Comparison of ENCODE assay signal across 26 mouse cellular contexts in the genomic region with DNA sequence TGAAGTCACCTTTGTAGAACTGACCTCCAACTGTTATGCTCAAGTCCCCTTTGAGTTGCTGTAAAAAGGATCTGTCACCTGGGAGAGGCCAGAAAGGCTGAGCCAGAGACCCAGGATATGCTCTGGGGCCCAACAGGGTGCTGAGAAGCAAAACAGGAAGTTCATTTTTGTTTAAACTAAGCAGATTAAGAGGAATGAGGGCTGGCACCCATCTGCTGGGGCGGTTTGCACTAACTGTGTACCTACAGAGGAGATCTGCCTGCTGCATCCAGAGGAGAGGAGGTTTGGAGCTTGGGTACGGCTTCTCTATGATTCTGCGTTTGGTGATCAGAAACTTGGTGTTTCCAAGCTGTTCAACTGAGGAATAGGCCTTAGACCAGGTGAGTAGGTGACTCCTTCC. TPM values are rescaled to one million over a fixed set of nuclear protein-coding genes. Genes with fewer than 3 reads are reported as not detected.
DNase-seq lines count a peak whose midpoint lies in the region; ATAC-seq and TF ChIP-seq lines count a peak whose summit lies in the region.
"Had no signal": no experiment of that assay in that cellular context is flagged by ENCODE, and none has a peak within 500 bp of the region (broad histone marks: within the 10 kb centered on the region; RNA-seq: fewer than 3 reads in every experiment).

No protein-coding gene starts in this region.

- no peak overlapping the region for H3K9ac ChIP-seq in midbrain, embryonic 11.5 days (ENCODE audit: low read length)
- H3K9ac ChIP-seq: heart, embryonic 13.5 days; hindbrain, embryonic 14.5 days; midbrain, embryonic 13.5 days had no signal

- H3K36me3 ChIP-seq in midbrain, embryonic 11.5 days (ENCODE audit: control insufficient read depth, insufficient read depth, low read length): no peaks in the 10 kb centered on the region
- no peaks in the 10 kb centered on the region for H3K36me3 ChIP-seq in midbrain, embryonic 10.5 days
- H3K36me3 ChIP-seq: embryonic facial prominence, embryonic 10.5 days; G1E; heart, embryonic 13.5 days; limb, embryonic 10.5 days; midbrain, embryonic 13.5 days had no signal

- H3K4me1 ChIP-seq in midbrain, embryonic 11.5 days (ENCODE audit: control insufficient read depth, insufficient read depth, low read length): no peaks in the 10 kb centered on the region
- peaks cover 14% of the 10 kb centered on the region for H3K4me1 ChIP-seq in midbrain, embryonic 10.5 days
- H3K4me1 ChIP-seq in bone marrow, adult 2 months (ENCODE audit: control insufficient read depth, insufficient read depth, low read length): no peaks in the 10 kb centered on the region
- H3K4me1 ChIP-seq: heart, embryonic 13.5 days; limb, embryonic 10.5 days had no signal

- no peaks in the 10 kb centered on the region for H3K27me3 ChIP-seq in midbrain, embryonic 11.5 days (ENCODE audit: control insufficient read depth, insufficient read depth, low read length)
- peaks cover 10% of the 10 kb centered on the region; the same call in 1 of the 2 replicates for H3K27me3 ChIP-seq in midbrain, embryonic 10.5 days (ENCODE audit: low read depth, poor library complexity, severe bottlenecking)
- H3K27me3 ChIP-seq: midbrain, embryonic 13.5 days had no signal

- peak; percentile 56 for DNase-seq in midbrain, embryonic 11.5 days (ENCODE audit: low spot score, missing footprints)
- DNase-seq in midbrain, embryonic 10.5 days (ENCODE audit: low spot score): no peak
- peak; percentile 60 for DNase-seq in CD4-positive, CD25-positive, alpha-beta regulatory T cell, adult 2 months (ENCODE audit: low read depth, low spot score)
- peak; percentile 72 for DNase-seq in thymus, postnatal 14 days
- no peak for DNase-seq in layer of hippocampus, postnatal 25 days (ENCODE audit: extremely low spot score in 1 of 2, low spot score in 1 of 2)
- DNase-seq in cerebellum, adult 11 months: no peak
- DNase-seq in layer of hippocampus, postnatal 14 days (ENCODE audit: low spot score in 2 of 2): no peak
- DNase-seq: adrenal gland, postnatal 36 days; B cell, adult 2 months; cerebellum, adult 8-10 months; gastrocnemius, adult 2 months; lung, adult 18-20 months; spleen, adult 18-20 months had no signal

- no peak for TF ChIP-seq POLR2A in bone marrow, adult 2 months (IDR thresholded peaks at IDR 0.05; ENCODE audit: borderline replicate concordance, control insufficient read depth, low read depth, low read length)

- 76% methylated on average over 3 of the region's 3 CpGs for WGBS in midbrain, embryonic 11.5 days
- WGBS in midbrain, embryonic 10.5 days: 76% methylated on average over 3 of the region's 3 CpGs
- WGBS in bone marrow, adult 2 months: 58% methylated on average over 3 of the region's 3 CpGs

- TF ChIP-seq CTCF in bone marrow, adult 2 months (IDR thresholded peaks at IDR 0.05; ENCODE audit: control insufficient read depth, insufficient read depth, low read length): no peak

- ATAC-seq in midbrain, embryonic 11.5 days (ENCODE audit: low FRiP score): no peak
- ATAC-seq: intestine, postnatal 0 days; midbrain, embryonic 13.5 days had no signal

- H3K9me3 ChIP-seq in midbrain, embryonic 11.5 days (ENCODE audit: control insufficient read depth, low read length): no peaks in the 10 kb centered on the region
- no peaks in the 10 kb centered on the region for H3K9me3 ChIP-seq in midbrain, embryonic 10.5 days (replicated peaks)
- H3K9me3 ChIP-seq: embryonic facial prominence, embryonic 10.5 days; G1E; heart, embryonic 13.5 days; limb, embryonic 10.5 days; midbrain, embryonic 13.5 days had no signal

- H3K4me2 ChIP-seq in midbrain, embryonic 11.5 days: no peak overlapping the region
- H3K4me2 ChIP-seq: heart, embryonic 13.5 days; hindbrain, embryonic 14.5 days; midbrain, embryonic 13.5 days had no signal

- H3K4me3 ChIP-seq in midbrain, embryonic 11.5 days (ENCODE audit: low read depth, low read length): no peak overlapping the region
- no peak overlapping the region for H3K4me3 ChIP-seq in midbrain, embryonic 10.5 days
- H3K4me3 ChIP-seq in bone marrow, adult 2 months (replicated peaks; ENCODE audit: control insufficient read depth, low read depth, low read length): peak overlapping the region; percentile 13
- H3K4me3 ChIP-seq: embryonic facial prominence, embryonic 10.5 days; gastrocnemius, adult 2 months; heart, embryonic 13.5 days; left cerebral cortex, adult 2 months; limb, embryonic 10.5 days; midbrain, embryonic 13.5 days had no signal

- H3K27ac ChIP-seq in midbrain, embryonic 11.5 days (ENCODE audit: low read depth, low read length): no peak overlapping the region
- no peak overlapping the region for H3K27ac ChIP-seq in midbrain, embryonic 10.5 days (replicated peaks)
- no peak overlapping the region for H3K27ac ChIP-seq in bone marrow, adult 2 months (ENCODE audit: control insufficient read depth, insufficient read depth, low read depth, low read length, poor library complexity)
- H3K27ac ChIP-seq: embryonic facial prominence, embryonic 10.5 days; gastrocnemius, adult 2 months; heart, embryonic 13.5 days; hindbrain, embryonic 14.5 days; left cerebral cortex, adult 2 months; limb, embryonic 10.5 days; macrophage; midbrain, embryonic 13.5 days had no signal

RNA-seq across cellular contexts. Expression of gene Galnt9, which starts 29.5 kb away (rescaled TPM):
- polyA plus RNA-seq in midbrain, embryonic 11.5 days (2014; fragmentation: Nextera tagmentation; extraction: Ambion mirVana): 5.0 and 5.8 TPM in 2 replicates
- 3.4 and 7.3 TPM in 2 replicates for polyA plus RNA-seq in midbrain, embryonic 10.5 days (2016; fragmentation: Nextera tagmentation; extraction: Ambion mirVana)
- polyA plus RNA-seq in bone marrow, adult 2 months (2011; ENCODE audit: insufficient read depth, insufficient read length, low replicate concordance, missing spikeins): not detected in 2 replicates
- total RNA-seq in layer of hippocampus, postnatal 25 days (2021): 100 to 1,000 TPM; 111 to 124 TPM
- 100 to 1,000 TPM in 1 of 2 experiments, 10 to 100 TPM in 1; 95.1 to 106 TPM for total RNA-seq in layer of hippocampus, postnatal 14 days (2021)
- total RNA-seq: common myeloid progenitor, adult 5-6 weeks; gastrocnemius, adult 2 months; heart, postnatal 25 days; liver, adult 2 months had no signal
- polyA plus RNA-seq: G1E; heart, embryonic 13.5 days; limb, embryonic 10.5 days had no signal

Comparison
In these comparisons a context has a peak if more than half of its experiments do, and no peak if none do; other contexts are left out.
1. DNase-seq: peak in midbrain, embryonic 11.5 days (single experiment), CD4-positive, CD25-positive, alpha-beta regulatory T cell, adult 2 months (single experiment) and thymus, postnatal 14 days (single experiment); none in midbrain, embryonic 10.5 days (single experiment), layer of hippocampus, postnatal 25 days (0 of 2), cerebellum, adult 11 months (single experiment) and layer of hippocampus, postnatal 14 days (0 of 2).